Mouse (Mus musculus): ENCODE data around the gene Oprm1.

Oprm1 gene

DNA sequence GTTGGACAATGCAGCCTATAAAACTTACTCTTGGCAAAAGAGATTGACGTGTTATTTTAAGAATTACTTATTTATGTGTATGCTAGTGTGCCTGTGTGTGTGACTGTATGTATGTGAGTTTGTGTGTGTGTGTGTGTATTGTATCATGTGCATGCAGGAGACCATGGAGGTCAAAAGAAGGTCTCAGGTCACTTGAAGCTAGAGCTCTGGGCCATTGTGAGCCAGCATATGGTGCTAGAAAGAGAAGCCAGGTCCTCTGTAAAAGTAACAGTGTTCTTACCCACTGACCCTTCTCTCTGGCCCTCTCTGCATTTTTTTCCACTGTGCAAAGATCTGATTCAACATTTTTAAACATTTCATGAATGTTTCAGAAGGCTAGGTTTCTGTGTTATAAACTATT, 319.7 kb downstream of the Oprm1 start:
- no peak for DNase-seq (ENCODE audit: extremely low spot score, low spot score)
